Mouse (Mus musculus): ENCODE data around the gene Tmem206.

- no peak for TF ChIP-seq CTCF (IDR thresholded peaks at IDR 0.05; ENCODE audit: low read depth)
- no peak for TF ChIP-seq EP300 (IDR thresholded peaks at IDR 0.05; ENCODE audit: low read depth)
Measured at GRCm38 (mm10) chr1:191303736-191304135, 22.0 kb upstream of the Tmem206 start.

All from liver, postnatal 0 days (tissue).